Mouse (Mus musculus) layer of hippocampus, adult 18-20 months (tissue): Measurements from ENCODE around the gene Clcn3. TPM values are rescaled to one million over a fixed set of nuclear protein-coding genes. Genes with fewer than 3 reads are reported as not detected.

Experiments
- DNase-seq, 2 experiments: peaks; one replicate each; pipeline ENCODE4 v3.0.0; 2022; ENCODE audit warnings: low spot score in 2 of 2
- total RNA-seq, 2 experiments: library from RNA; stranded (reverse); gene quantifications; 2 replicates each; pipeline ENCODE4 v1.2.3; 2021

The Clcn3 gene
- total RNA-seq, 2 experiments from 2014 or later: 120 to 123 TPM

- no peak for DNase-seq
Measured at GRCm38 (mm10) chr8:60870231-60871193, 112.6 kb downstream of the Clcn3 start.

- no peak for DNase-seq
Measured at GRCm38 (mm10) chr8:60869761-60870160, 113.3 kb downstream of the Clcn3 start.

- no peak for DNase-seq
Measured at GRCm38 (mm10) chr8:60868236-60868965, 114.7 kb downstream of the Clcn3 start.

- DNase-seq: peak; percentile 16 to 57
Measured at GRCm38 (mm10) chr8:60867468-60868115, 115.5 kb downstream of the Clcn3 start.

GRCm38 (mm10) chr8:60865504-60866114, 117.5 kb downstream of the Clcn3 start:
- peak; percentile 58 to 81 for DNase-seq

GRCm38 (mm10) chr8:60864875-60865274, 118.2 kb downstream of the Clcn3 start:
- DNase-seq: no peak

GRCm38 (mm10) chr8:60861783-60862182, 121.3 kb downstream of the Clcn3 start:
- no peak for DNase-seq

- no peak for DNase-seq
Measured at GRCm38 (mm10) chr8:60860749-60861148, 122.4 kb downstream of the Clcn3 start.

Other genes starting within 250 kb of the Clcn3 start
- gene Hpf1, start 92.9 kb downstream of the Clcn3 start, total RNA-seq: 10 to 100 TPM; 50.4 to 52.1 TPM
- gene Nek1, start 9.9 kb upstream of the Clcn3 start, total RNA-seq: 10 to 100 TPM; 25.5 to 26.1 TPM
- gene Sh3rf1, start 240.6 kb upstream of the Clcn3 start, total RNA-seq: 10 to 100 TPM; 64.7 to 72.7 TPM